ENCODE assay signal across 12 mouse cellular contexts in the genomic region with DNA sequence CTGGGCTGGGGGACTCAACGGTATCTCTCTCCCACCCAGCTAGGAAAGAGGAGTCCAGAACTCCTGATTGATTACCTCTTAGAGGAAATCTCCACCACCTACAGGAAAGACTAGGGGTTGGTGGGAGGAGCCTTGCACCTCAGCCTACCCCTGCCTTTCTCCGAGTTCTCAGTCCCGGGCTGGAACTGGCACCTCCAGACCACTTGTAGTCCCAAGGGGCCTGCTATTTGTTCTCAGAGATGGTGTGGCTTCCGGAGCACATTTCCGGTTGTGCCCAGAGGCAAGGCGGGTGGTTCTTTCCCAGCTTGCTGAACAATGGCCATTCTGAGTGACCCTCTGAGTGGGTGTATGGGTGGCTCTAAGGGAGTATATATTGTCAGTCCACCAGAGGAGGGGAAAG. TPM values are rescaled to one million over a fixed set of nuclear protein-coding genes. Genes with fewer than 3 reads are reported as not detected.
DNase-seq lines count a peak whose midpoint lies in the region; ATAC-seq lines count a peak whose summit lies in the region.
"Had no signal": no experiment of that assay in that cellular context is flagged by ENCODE, and none has a peak within 500 bp of the region (broad histone marks: within the 10 kb centered on the region; RNA-seq: fewer than 3 reads in every experiment).

No protein-coding gene starts in this region.

- no peaks in the 10 kb centered on the region for H3K9me3 ChIP-seq in liver, embryonic 13.5 days (replicated peaks)
- H3K9me3 ChIP-seq in liver, embryonic 12.5 days (replicated peaks), result no peaks in the 10 kb centered on the region
- H3K9me3 ChIP-seq in intestine, embryonic 15.5 days, result no peaks in the 10 kb centered on the region

- 16% methylated on average over 6 of the region's 6 CpGs for WGBS in liver, embryonic 13.5 days (ENCODE audit: insufficient replicate concordance)
- 28% methylated on average over 6 of the region's 6 CpGs for WGBS in liver, embryonic 12.5 days (ENCODE audit: insufficient replicate concordance)
- 58% methylated on average over 6 of the region's 6 CpGs for WGBS in intestine, embryonic 15.5 days

- H3K4me1 ChIP-seq in liver, embryonic 13.5 days (replicated peaks), result peaks cover 18% of the 10 kb centered on the region; the same call in 1 of the 2 replicates
- peaks cover 17% of the 10 kb centered on the region; the same call in 1 of the 2 replicates for H3K4me1 ChIP-seq in liver, embryonic 12.5 days
- peaks cover 16% of the 10 kb centered on the region; the same call in 1 of the 2 replicates for H3K4me1 ChIP-seq in intestine, embryonic 15.5 days (replicated peaks)

- no peak for ATAC-seq in liver, embryonic 13.5 days (ENCODE audit: low read depth)
- ATAC-seq in liver, embryonic 12.5 days, result no peak
- ATAC-seq in intestine, embryonic 15.5 days, result no peak

- 0 out of 2 replicates have a peak overlapping the region, but pooled peaks have one; percentile 20 for H3K27ac ChIP-seq in liver, embryonic 13.5 days
- H3K27ac ChIP-seq in liver, embryonic 12.5 days, result no peak overlapping the region; the same call in 1 of the 2 replicates
- H3K27ac ChIP-seq in intestine, embryonic 15.5 days, result no peak overlapping the region

- H3K4me3 ChIP-seq in liver, embryonic 13.5 days (replicated peaks), result no peak overlapping the region
- H3K4me3 ChIP-seq in liver, embryonic 12.5 days, result no peak overlapping the region
- no peak overlapping the region for H3K4me3 ChIP-seq in intestine, embryonic 15.5 days (replicated peaks)
- H3K4me3 ChIP-seq: myocyte had no signal

- peaks cover 22% of the 10 kb centered on the region for H3K27me3 ChIP-seq in liver, embryonic 13.5 days
- peaks cover 40% of the 10 kb centered on the region for H3K27me3 ChIP-seq in liver, embryonic 12.5 days (replicated peaks)
- no peaks in the 10 kb centered on the region for H3K27me3 ChIP-seq in intestine, embryonic 15.5 days (replicated peaks)

- H3K9ac ChIP-seq in liver, embryonic 13.5 days, result no peak overlapping the region
- H3K9ac ChIP-seq in liver, embryonic 12.5 days, result no peak overlapping the region
- H3K9ac ChIP-seq in intestine, embryonic 15.5 days, result no peak overlapping the region

- no peak for DNase-seq in liver, embryonic 13.5 days
- DNase-seq in ZHBTc4 (ENCODE audit: low read depth, low spot score), result peak; percentile 62
- DNase-seq in kidney, adult 9 months, result peak; percentile 51
- DNase-seq in lung, postnatal 36 days, result peak; percentile 83
- no peak for DNase-seq in right cerebral cortex, postnatal 14 days
- DNase-seq in left cerebral cortex, postnatal 4 days, result no peak
- DNase-seq: liver; right cerebral cortex, postnatal 4 days had no signal

- H3K36me3 ChIP-seq in liver, embryonic 13.5 days, result no peaks in the 10 kb centered on the region
- no peaks in the 10 kb centered on the region for H3K36me3 ChIP-seq in liver, embryonic 12.5 days
- no peaks in the 10 kb centered on the region for H3K36me3 ChIP-seq in intestine, embryonic 15.5 days

- no peak overlapping the region for H3K4me2 ChIP-seq in liver, embryonic 13.5 days
- no peak overlapping the region for H3K4me2 ChIP-seq in liver, embryonic 12.5 days
- H3K4me2 ChIP-seq in intestine, embryonic 15.5 days (replicated peaks), result no peak overlapping the region
- H3K4me2 ChIP-seq: heart, embryonic 11.5 days had no signal

- intact Hi-C loops in left cerebral cortex, postnatal 4 days (cut with DNase I), result no loop called here

RNA-seq across cellular contexts. Expression of a gene that starts 10.6 kb away (rescaled TPM):
- polyA plus RNA-seq in liver, embryonic 13.5 days (2015; fragmentation: Nextera tagmentation; extraction: Ambion mirVana), result 0.02 and 0.05 TPM in 2 replicates
- 0.04 and 0.18 TPM in 2 replicates for polyA plus RNA-seq in liver, embryonic 12.5 days (2016; fragmentation: Nextera tagmentation; extraction: Ambion mirVana)
- 0.91 and 0.96 TPM in 2 replicates for polyA plus RNA-seq in intestine, embryonic 15.5 days (2015; fragmentation: Nextera tagmentation; extraction: Ambion mirVana)
- 1 to 10 TPM; 2.5 to 2.6 TPM for total RNA-seq in left cerebral cortex, postnatal 4 days (2021)

RNA-seq across cellular contexts. Expression of a gene that starts 11.5 kb away (rescaled TPM):
- 77.9 and 84.9 TPM in 2 replicates for polyA plus RNA-seq in liver, embryonic 13.5 days (2015; fragmentation: Nextera tagmentation; extraction: Ambion mirVana)
- 145 and 151 TPM in 2 replicates for polyA plus RNA-seq in liver, embryonic 12.5 days (2016; fragmentation: Nextera tagmentation; extraction: Ambion mirVana)
- 280 and 297 TPM in 2 replicates for polyA plus RNA-seq in intestine, embryonic 15.5 days (2015; fragmentation: Nextera tagmentation; extraction: Ambion mirVana)
- total RNA-seq in left cerebral cortex, postnatal 4 days (2021), result 100 to 1,000 TPM; 446 to 469 TPM

RNA-seq across cellular contexts. Expression of a gene that starts 20.1 kb away (rescaled TPM):
- polyA plus RNA-seq in liver, embryonic 13.5 days (2015; fragmentation: Nextera tagmentation; extraction: Ambion mirVana), result 21.1 and 25.3 TPM in 2 replicates
- 10.8 and 11.5 TPM in 2 replicates for polyA plus RNA-seq in liver, embryonic 12.5 days (2016; fragmentation: Nextera tagmentation; extraction: Ambion mirVana)
- 3.3 and 6.4 TPM in 2 replicates for polyA plus RNA-seq in intestine, embryonic 15.5 days (2015; fragmentation: Nextera tagmentation; extraction: Ambion mirVana)
- total RNA-seq in left cerebral cortex, postnatal 4 days (2021), result 1 to 10 TPM; 1.4 to 1.7 TPM

RNA-seq across cellular contexts. Expression of a gene that starts 22.9 kb away (rescaled TPM):
- 8.4 and 8.6 TPM in 2 replicates for polyA plus RNA-seq in liver, embryonic 13.5 days (2015; fragmentation: Nextera tagmentation; extraction: Ambion mirVana)
- polyA plus RNA-seq in liver, embryonic 12.5 days (2016; fragmentation: Nextera tagmentation; extraction: Ambion mirVana), result 9.9 and 10.0 TPM in 2 replicates
- polyA plus RNA-seq in intestine, embryonic 15.5 days (2015; fragmentation: Nextera tagmentation; extraction: Ambion mirVana), result 10.6 and 11.9 TPM in 2 replicates
- total RNA-seq in left cerebral cortex, postnatal 4 days (2021), result 1 to 10 TPM; 5.3 to 5.8 TPM

RNA-seq across cellular contexts. Expression of a gene that starts 23.0 kb away (rescaled TPM):
- 39.5 and 44.2 TPM in 2 replicates for polyA plus RNA-seq in liver, embryonic 13.5 days (2015; fragmentation: Nextera tagmentation; extraction: Ambion mirVana)
- 53.8 and 54.4 TPM in 2 replicates for polyA plus RNA-seq in liver, embryonic 12.5 days (2016; fragmentation: Nextera tagmentation; extraction: Ambion mirVana)
- 64.0 and 65.3 TPM in 2 replicates for polyA plus RNA-seq in intestine, embryonic 15.5 days (2015; fragmentation: Nextera tagmentation; extraction: Ambion mirVana)
- 100 to 1,000 TPM; 112 to 123 TPM for total RNA-seq in left cerebral cortex, postnatal 4 days (2021)

Comparison
In these comparisons a context has a peak if more than half of its experiments do, and no peak if none do; other contexts are left out.
1. DNase-seq: peak in ZHBTc4 (single experiment), kidney, adult 9 months (single experiment) and lung, postnatal 36 days (single experiment); none in liver, embryonic 13.5 days (single experiment), right cerebral cortex, postnatal 14 days (single experiment) and left cerebral cortex, postnatal 4 days (single experiment).